ENCODE assay signal across 8 mouse cellular contexts in genomic region chr1:79760656-79761055, GRCm38 (mm10). TPM values are rescaled to one million over a fixed set of nuclear protein-coding genes. Genes with fewer than 3 reads are reported as not detected.
DNase-seq lines count a peak whose midpoint lies in the region; TF ChIP-seq lines count a peak whose summit lies in the region.

No protein-coding gene starts in this region.

- H3K36me3 ChIP-seq in forebrain, embryonic 10.5 days (replicated peaks): no peaks in the 10 kb centered on the region
- no peaks in the 10 kb centered on the region for H3K36me3 ChIP-seq in macrophage (ENCODE audit: inconsistent target)

- 13% methylated on average over 11 of the region's 11 CpGs for WGBS in forebrain, embryonic 10.5 days
- WGBS in macrophage (ENCODE audit: missing documents): 7% methylated on average over 11 of the region's 11 CpGs

- no peaks in the 10 kb centered on the region for H3K9me3 ChIP-seq in forebrain, embryonic 10.5 days

- H3K79me2 ChIP-seq in macrophage (ENCODE audit: inconsistent target): peaks cover 58% of the 10 kb centered on the region

- H3K4me1 ChIP-seq in forebrain, embryonic 10.5 days: peaks cover 29% of the 10 kb centered on the region

- H3K27me3 ChIP-seq in forebrain, embryonic 10.5 days (ENCODE audit: poor library complexity, severe bottlenecking): no peaks in the 10 kb centered on the region

- peak overlapping the region; percentile 97 for H3K27ac ChIP-seq in left cerebral cortex, adult 2 months
- H3K27ac ChIP-seq in forebrain, embryonic 10.5 days: peak overlapping the region; percentile 91
- peak overlapping the region; percentile 65 for H3K27ac ChIP-seq in macrophage

- intact Hi-C loops in left cerebral cortex, adult 2 months (cut with DNase I): no loop called here

- no peak for TF ChIP-seq CTCF in left cerebral cortex, adult 2 months (IDR thresholded peaks at IDR 0.05)

- H3K4me3 ChIP-seq in left cerebral cortex, adult 2 months: peak overlapping the region; percentile 98
- H3K4me3 ChIP-seq in forebrain, embryonic 10.5 days: peak overlapping the region; percentile 88
- peak overlapping the region; percentile 93 for H3K4me3 ChIP-seq in macrophage (ENCODE audit: inconsistent target)

- no peak for DNase-seq in left cerebral cortex, adult 2 months (ENCODE audit: extremely low spot score in 1 of 2, low spot score in 2 of 2)
- no peak for DNase-seq in left cerebral cortex, adult 18-20 months (ENCODE audit: low spot score in 2 of 2)
- peak; percentile 42 for DNase-seq in ZHBTc4 (ENCODE audit: low read depth, low spot score)
- DNase-seq in forebrain, embryonic 10.5 days (ENCODE audit: extremely low spot score, low spot score): no peak
- peak; percentile 76 for DNase-seq in kidney, adult 18-20 months
- no peak for DNase-seq in gastrocnemius, postnatal 25 days
- DNase-seq in ovary, postnatal 10 days (ENCODE audit: low spot score): no peak

RNA-seq across cellular contexts. Expression of gene Mrpl44, which starts 15.2 kb away (rescaled TPM):
- total RNA-seq in left cerebral cortex, adult 2 months (2021): 10 to 100 TPM; 26.9 to 28.8 TPM
- total RNA-seq in left cerebral cortex, adult 18-20 months (2021): 10 to 100 TPM; 29.3 to 33.2 TPM
- 64.2 and 67.4 TPM in 2 replicates for polyA plus RNA-seq in forebrain, embryonic 10.5 days (2016; fragmentation: Nextera tagmentation; extraction: Ambion mirVana)
- 10 to 100 TPM in 2 of 26 experiments, 1 to 10 TPM in 20, under 1 TPM in 2, not detected in 2; 0.61 to 14.1 (median 5.5) TPM for total RNA-seq in macrophage (2018; cell fraction: chromatin; rRNA removed)
- 10 to 100 TPM in 25 of 26 experiments, 1 to 10 TPM in 1; 9.8 to 36.8 (median 24.6) TPM for total RNA-seq in macrophage (2018; cell fraction: cytosol; rRNA removed)
- 10 to 100 TPM in 9 of 26 experiments, 1 to 10 TPM in 17; 2.1 to 21.7 (median 9.1) TPM for total RNA-seq in macrophage (2018; cell fraction: nucleus; rRNA removed)
- polyA plus RNA-seq in macrophage (2018): 15.2 to 30.0 TPM (median 23.5 TPM) in 3 replicates
- 10 to 100 TPM; 31.9 to 32.9 TPM for total RNA-seq in gastrocnemius, postnatal 25 days (2021)

RNA-seq across cellular contexts. Expression of gene Wdfy1, which starts 15.3 kb away (rescaled TPM):
- total RNA-seq in left cerebral cortex, adult 2 months (2021): 10 to 100 TPM; 43.7 to 45.9 TPM
- 10 to 100 TPM; 39.1 to 43.4 TPM for total RNA-seq in left cerebral cortex, adult 18-20 months (2021)
- 37.8 and 38.3 TPM in 2 replicates for polyA plus RNA-seq in forebrain, embryonic 10.5 days (2016; fragmentation: Nextera tagmentation; extraction: Ambion mirVana)
- total RNA-seq in macrophage (2018; cell fraction: chromatin; rRNA removed): 100 to 1,000 TPM; 134 to 333 (median 209) TPM
- 10 to 100 TPM in 8 of 26 experiments, 1 to 10 TPM in 18; 3.7 to 22.7 (median 7.5) TPM for total RNA-seq in macrophage (2018; cell fraction: cytosol; rRNA removed)
- total RNA-seq in macrophage (2018; cell fraction: nucleus; rRNA removed): 100 to 1,000 TPM in 24 of 26 experiments, 10 to 100 TPM in 2; 89.0 to 195 (median 132) TPM
- 4.4 to 11.5 TPM (median 5.2 TPM) in 3 replicates for polyA plus RNA-seq in macrophage (2018)
- 10 to 100 TPM in 1 of 2 experiments, 1 to 10 TPM in 1; 8.6 to 12.0 TPM for total RNA-seq in gastrocnemius, postnatal 25 days (2021)

Comparison
In these comparisons a context has a peak if more than half of its experiments do, and no peak if none do; other contexts are left out.
1. DNase-seq: peak in ZHBTc4 (single experiment) and kidney, adult 18-20 months (single experiment); none in left cerebral cortex, adult 2 months (0 of 2), left cerebral cortex, adult 18-20 months (0 of 2), forebrain, embryonic 10.5 days (single experiment), gastrocnemius, postnatal 25 days (single experiment) and ovary, postnatal 10 days (single experiment).
2. Peak in every context shown above with its lines, with median percentiles within 50 percentile points of each other: H3K27ac ChIP-seq and H3K4me3 ChIP-seq.